Mouse (Mus musculus): ENCODE results near the gene Atraid.
A peak's percentile ranks its signal among the peaks of the same experiment; 100 is the strongest.

Atraid gene

DNA sequence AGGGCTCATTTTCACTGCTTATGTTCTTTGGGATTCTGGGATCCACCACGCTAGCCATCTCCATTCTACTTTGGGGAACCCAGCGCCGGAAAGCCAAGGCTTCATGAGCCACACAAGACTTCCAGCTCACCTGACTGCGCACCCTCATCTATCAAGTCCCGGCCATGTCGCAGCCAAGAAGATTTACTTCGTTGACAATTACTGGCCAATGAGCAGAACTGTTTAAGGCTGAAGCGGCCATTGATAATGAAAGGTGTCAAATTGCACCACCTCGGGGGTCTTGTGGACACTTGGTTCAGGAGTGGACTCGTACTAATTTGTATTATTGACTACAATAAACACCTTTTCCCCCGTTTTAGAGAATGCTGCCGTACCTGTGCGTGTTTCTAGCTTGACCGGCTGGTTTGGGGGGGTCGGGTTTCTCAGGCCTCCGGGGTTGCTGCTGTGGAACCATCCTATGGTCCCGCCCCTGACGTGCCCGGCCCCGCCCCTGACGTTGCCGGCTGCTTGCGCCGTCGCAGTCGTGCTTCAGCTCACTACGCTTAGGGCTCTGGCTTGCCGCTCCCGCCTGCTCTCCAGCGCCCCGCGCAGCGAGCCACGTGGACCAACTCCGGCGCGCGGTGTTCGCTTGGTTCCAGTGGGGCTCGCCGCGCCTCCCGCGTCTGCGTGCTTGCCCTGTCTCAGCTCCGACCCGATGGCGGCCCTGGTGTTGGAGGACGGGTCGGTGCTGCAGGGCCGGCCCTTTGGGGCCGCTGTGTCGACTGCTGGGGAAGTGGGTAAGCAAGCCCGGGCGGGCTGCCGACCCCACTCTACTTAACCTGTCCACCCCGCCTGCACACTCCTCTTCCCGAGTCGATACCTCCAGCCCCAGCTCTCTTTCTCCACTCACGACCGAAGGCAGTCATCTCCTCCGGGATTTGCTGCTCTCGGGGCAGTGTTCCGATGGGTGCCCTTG lies 6.4 kb downstream of the Atraid start, which contains the start of gene Cad:
Gene Cad, plus strand, starts transcription at position 520 of the 955 bp plus-strand sequence.
- DNase-seq: peak; percentile 95 to 96

DNA sequence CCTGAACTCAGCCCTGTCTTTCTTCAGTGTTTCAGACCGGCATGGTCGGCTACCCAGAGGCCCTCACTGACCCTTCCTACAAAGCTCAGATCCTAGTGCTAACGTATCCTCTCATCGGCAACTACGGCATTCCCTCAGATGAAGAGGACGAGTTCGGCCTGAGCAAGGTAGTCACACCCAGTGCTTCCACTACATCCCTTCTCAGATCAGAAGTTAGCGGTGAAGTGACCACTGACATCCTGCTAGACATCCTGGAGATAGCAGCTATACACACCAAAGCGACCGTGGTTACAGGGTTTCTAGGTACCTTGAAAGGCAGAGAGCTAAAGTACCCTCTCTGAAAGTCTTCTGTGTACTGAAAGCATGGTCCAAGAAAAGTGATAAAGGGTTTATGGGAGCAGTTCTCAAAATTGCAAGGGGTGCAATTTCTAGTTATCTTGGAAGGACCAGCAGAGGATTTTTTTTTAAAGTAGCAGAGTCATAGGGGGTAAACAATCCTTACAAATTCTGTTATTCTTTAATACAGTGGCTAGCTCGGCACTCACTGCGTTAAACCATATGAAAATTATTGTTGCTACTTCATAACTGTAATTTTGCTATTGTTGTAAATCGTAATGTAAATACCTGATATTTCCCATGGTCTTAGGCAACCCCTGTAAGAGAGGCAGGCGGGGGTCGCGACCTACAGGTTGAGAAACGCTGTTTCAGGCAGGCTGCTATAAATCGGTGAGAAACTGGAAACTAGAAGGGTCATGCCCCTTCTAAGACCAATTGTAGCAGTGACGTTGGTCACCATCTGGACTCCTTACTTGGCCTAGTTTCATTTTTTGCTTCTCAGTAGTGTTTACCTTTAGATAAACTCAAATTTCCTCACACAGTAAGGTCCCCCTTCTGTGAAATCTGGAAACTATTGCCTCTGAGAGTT lies 7.4 kb downstream of the Atraid start:
- DNase-seq: no peak

DNA sequence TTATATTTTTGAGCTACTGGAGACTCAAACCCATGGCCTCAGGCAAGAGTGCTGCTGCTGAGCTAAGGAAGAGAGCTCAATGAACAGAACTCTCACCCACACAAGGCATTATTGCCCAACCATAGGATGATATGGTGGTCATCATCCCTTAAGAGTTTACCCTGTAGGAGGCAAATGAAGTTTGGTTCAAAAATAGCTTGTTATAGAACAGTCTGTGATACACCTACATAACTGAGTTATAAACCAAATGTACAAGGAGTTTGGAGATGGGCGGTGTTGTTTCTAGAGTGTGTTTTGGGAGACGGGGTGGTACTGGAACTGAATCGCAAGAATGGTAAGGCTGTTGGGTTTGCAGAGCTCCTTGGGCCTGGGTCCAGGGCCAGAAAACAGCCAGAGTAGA lies 21.7 kb downstream of the Atraid start:
- no peak for DNase-seq

DNA sequence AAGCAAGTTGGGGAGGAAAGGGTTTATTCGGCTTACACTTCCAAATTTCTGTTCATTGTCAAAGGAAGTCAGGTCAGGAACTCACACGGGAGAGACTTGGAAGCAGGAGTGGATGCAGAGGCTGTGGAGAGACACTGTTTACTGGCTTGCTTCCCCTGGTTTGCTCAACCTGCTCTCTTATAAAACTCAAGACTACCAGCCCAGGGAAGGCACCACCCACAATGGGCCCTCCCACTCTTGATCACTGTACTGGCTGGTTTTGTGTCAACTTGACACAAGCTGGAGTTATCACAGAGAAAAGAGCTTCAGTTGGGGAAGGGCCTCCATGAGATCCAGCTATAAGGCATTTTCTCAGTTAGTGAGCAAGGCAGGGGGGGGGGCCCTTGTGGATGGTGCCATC lies 22.9 kb downstream of the Atraid start:
- DNase-seq: no peak

- no peak for DNase-seq
Observed at GRCm38 (mm10) chr5:31071821-31072220, 23.7 kb downstream of the Atraid start.

DNA sequence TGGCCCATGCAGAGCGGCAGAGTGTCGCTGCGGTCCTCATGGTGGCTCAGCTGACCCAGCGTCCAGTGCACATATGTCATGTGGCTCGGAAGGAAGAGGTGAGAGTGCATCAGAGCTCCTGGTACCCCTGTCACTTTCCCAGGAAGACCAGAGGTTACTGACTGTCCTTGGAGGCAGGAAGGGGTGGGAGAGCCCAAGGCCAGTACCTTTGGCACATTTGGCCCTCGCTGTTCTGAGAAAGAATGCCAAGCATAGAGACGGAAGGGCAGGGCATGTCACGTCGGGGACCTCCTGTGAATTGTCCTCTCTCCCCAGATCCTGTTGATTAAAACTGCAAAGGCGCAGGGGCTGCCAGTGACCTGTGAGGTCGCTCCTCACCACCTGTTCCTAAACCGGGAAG lies 25.1 kb downstream of the Atraid start:
- DNase-seq: no peak

GRCm38 (mm10) chr5:31076346-31076745 lies 28.2 kb downstream of the Atraid start:
- no peak for DNase-seq

- DNase-seq: no peak
Observed at GRCm38 (mm10) chr5:31080059-31080794, 32.1 kb downstream of the Atraid start.

DNA sequence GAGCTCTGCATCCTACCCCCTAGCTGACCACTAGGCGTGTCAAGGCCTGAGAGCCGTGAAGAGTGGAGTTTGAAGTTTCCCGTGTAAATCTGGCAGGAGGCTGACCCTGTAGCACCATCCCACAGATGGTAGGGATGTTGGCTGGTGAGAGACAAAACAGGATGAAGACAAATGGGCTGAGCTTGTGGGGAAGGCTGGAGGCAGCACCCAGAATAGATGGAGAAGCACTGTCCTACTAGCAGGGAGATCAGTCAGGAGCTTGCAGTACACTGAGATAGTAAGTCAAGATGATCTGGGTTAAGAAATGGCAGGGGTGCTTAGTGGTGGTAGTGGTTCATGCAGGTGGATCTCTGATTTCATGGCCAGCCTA lies 32.7 kb downstream of the Atraid start:
- DNase-seq: no peak

DNA sequence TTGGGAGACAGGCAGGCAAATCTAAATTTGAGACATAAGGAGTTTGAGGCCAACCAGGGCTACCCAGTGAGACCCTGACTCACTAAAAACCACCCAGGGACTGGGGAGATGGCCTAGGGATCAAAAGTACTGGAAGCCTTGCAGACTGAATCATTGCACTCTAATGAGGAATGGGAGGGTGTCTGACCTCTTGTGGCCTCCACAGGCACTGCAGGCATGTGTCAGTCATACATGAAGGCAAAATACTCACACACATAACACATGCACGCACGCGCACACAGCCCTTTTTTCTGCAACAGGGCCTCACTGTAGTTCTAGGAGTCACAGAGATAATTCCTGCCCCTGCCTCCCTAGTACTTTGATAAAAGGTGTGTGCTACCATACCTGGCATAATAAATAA lies 33.3 kb downstream of the Atraid start:
- DNase-seq: peak; percentile 61 to 67

DNA sequence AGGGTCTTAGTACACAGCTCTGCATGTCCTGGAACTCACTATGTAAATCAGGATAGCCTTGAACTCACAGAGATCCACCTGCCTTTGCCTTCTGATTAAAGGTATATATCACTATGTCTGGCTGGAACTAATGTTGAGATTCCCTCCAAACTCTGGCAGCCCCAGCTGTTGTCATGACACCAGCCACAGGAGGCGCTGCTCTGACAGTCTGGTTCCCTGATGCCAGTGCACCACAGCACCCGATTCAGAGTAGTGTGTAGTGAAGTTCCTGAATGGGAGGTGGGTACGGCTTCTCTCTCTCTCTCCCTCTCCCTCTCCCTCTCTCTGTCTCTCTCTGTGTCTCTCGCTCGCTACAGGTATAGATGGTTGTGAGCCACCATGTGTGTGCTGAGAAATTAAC lies 34.2 kb downstream of the Atraid start:
- DNase-seq: peak; percentile 82 to 85

DNA sequence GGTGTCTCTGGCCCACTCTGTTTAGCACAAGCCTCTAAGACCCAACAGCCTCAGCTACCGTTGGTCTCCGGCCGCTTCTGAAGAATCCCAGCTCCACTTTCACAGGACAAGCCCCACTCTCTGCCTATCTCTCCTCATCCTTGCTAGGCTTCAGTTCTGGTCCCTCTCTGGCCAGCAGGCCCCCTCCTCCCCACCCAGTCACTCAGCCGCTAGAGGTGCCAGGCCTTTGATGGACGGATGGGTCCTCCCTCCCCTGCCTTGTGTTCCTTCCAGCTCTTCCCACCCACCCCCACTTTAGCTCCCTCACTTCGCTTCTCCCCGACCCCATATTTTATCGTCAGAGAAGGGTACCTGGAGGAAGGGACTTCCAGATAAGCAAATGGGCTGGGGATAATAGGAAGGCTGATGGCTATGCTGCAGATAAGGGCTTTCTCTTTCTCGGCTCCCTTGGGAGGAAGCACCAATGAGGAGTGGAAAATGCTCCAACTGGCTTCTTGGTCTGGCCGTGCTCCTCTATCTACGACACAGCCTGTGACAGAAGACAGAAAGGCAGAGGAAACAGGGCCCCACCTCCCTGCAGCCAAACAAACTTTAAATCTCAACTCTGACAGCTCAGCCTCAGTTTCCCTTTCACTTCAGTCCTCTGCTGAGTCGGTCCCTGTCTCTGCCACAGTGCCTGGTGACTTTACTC lies 35.0 kb downstream of the Atraid start:
- peak; percentile 30 to 37 for DNase-seq

- peak; percentile 48 to 58 for DNase-seq
Observed at GRCm38 (mm10) chr5:31083949-31084348, 35.8 kb downstream of the Atraid start.

GRCm38 (mm10) chr5:31086606-31087005 lies 38.5 kb downstream of the Atraid start:
- no peak for DNase-seq

GRCm38 (mm10) chr5:31087131-31087530 lies 39.0 kb downstream of the Atraid start:
- DNase-seq: no peak

DNA sequence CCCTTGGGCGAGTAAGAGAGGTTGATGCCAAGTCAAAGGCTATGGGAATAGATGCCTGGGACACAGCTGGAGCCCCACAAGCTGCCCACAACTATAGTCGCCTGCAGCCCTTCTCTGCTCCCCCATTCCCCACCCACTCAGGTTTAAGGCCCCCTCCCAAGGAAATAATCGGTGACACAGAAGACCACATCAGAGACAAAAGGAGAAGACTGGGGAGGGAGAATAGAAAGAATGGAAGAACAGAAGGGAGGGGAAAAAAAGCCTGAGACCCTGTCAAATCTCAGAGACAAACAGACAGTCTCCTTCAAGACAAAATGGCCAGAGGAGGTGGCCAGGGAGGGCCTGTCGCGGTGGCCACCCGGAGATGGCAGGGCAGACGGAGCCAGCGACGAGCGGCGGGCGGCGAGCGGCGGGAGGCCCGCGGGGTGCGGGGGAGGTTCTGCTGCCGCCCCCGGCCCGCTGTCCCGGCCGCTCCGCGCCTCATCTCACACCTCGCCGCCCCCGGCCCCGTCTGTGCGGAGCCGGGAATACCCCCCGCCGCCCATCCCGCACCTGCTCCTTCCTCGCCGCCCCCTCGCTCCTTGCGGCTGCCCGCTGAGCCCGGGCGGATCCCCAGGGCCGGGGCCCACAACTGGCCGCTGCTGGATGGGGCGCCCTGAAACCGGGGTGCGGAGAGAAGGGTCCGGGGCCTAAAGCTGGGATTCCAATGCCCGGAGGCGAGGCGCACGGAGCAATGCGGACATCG lies 44.3 kb downstream of the Atraid start:
- DNase-seq: peak in 1 of 2 experiments; percentile 37

GRCm38 (mm10) chr5:31093151-31094041 lies 45.3 kb downstream of the Atraid start:
- peak; percentile 48 to 58 for DNase-seq

DNA sequence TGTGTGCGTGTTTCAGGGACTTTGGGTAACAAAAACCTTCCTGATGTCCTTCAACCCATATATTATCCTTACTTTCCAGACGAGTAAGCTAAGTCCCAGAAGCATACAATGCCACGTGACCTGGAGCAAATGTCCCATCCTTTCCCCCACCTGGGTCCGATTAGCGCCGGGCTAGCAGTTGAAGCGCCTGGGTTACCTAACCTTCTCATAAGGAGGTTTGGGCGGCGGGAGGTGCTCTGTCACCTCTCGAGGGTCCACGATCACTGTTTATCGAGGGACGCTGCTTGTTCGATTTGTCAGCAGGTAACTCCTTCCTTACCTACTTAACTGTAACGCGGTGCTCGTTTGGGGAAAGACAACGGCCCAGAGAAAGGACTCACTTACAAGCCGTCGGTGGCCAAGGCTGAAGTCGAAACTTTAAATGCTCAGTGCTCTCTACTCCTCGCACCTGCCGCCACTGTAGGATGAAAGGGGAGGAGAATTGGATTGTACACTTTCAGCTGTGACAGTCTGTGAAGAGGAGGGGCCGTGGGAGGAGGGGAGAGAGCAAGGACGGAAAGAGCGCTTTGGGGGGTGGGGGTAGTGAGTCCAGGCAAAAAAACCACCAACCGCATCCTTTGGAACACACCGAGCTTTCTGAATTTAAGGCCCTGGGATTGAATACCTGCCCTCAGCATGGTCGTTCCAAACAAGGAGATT lies 46.1 kb downstream of the Atraid start:
- DNase-seq: peak; percentile 33 to 42

All from B cell, adult 2 months (primary cell).